Mouse (Mus musculus) CD4-positive, CD25-positive, alpha-beta regulatory T cell, adult 4 months (primary cell): Measurements from ENCODE around the gene Maml3. TPM values are rescaled to one million over a fixed set of nuclear protein-coding genes. Genes with fewer than 3 reads are reported as not detected.
A peak's percentile ranks its signal among the peaks of the same experiment; 100 is the strongest.

Source experiments
- ATAC-seq: one replicate; pipeline ENCODE4 v1.8.0; 2017
- polyA plus RNA-seq, 2 experiments: library from polyadenylated mRNA; unstranded; fragments of 100-300 nt; shearing (Covaris generic); gene quantifications; one replicate each; pipeline ENCODE4 v1.2.1; 2017

Maml3 gene
- polyA plus RNA-seq, 2 experiments from 2014 or later = 0.56 to 0.62 TPM

- no peak for ATAC-seq
Observed at GRCm38 (mm10) chr3:52045221-52045641, 59.6 kb downstream of the Maml3 start.

GRCm38 (mm10) chr3:52044651-52045050 lies 60.2 kb downstream of the Maml3 start:
- no peak for ATAC-seq

GRCm38 (mm10) chr3:52043847-52044246 lies 61.0 kb downstream of the Maml3 start:
- no peak for ATAC-seq

GRCm38 (mm10) chr3:52042680-52043079 lies 62.2 kb downstream of the Maml3 start:
- no peak for ATAC-seq

GRCm38 (mm10) chr3:52039958-52040357 lies 64.9 kb downstream of the Maml3 start:
- ATAC-seq = no peak

GRCm38 (mm10) chr3:52037260-52037659 lies 67.6 kb downstream of the Maml3 start:
- no peak for ATAC-seq

GRCm38 (mm10) chr3:52035404-52035803 lies 69.5 kb downstream of the Maml3 start:
- ATAC-seq = no peak

- ATAC-seq = no peak
Observed at GRCm38 (mm10) chr3:52033857-52034588, 70.9 kb downstream of the Maml3 start.

GRCm38 (mm10) chr3:52031327-52031726 lies 73.5 kb downstream of the Maml3 start:
- no peak for ATAC-seq

- ATAC-seq = peak; percentile 74
Observed at GRCm38 (mm10) chr3:52030114-52030513, 74.8 kb downstream of the Maml3 start.

- peak; percentile 85 for ATAC-seq
Observed at GRCm38 (mm10) chr3:52029661-52030081, 75.2 kb downstream of the Maml3 start.

- no peak for ATAC-seq
Observed at GRCm38 (mm10) chr3:52027972-52028371, 76.9 kb downstream of the Maml3 start.

- no peak for ATAC-seq
Observed at GRCm38 (mm10) chr3:52022486-52022885, 82.4 kb downstream of the Maml3 start.

GRCm38 (mm10) chr3:52018103-52018439 lies 86.8 kb downstream of the Maml3 start:
- peak; percentile 34 for ATAC-seq

GRCm38 (mm10) chr3:52017439-52018102 lies 87.3 kb downstream of the Maml3 start:
- ATAC-seq = peak; percentile 61

- no peak for ATAC-seq
Observed at GRCm38 (mm10) chr3:52016178-52016577, 88.7 kb downstream of the Maml3 start.

- no peak for ATAC-seq
Observed at GRCm38 (mm10) chr3:52015556-52015955, 89.3 kb downstream of the Maml3 start.

GRCm38 (mm10) chr3:52011032-52011710 lies 93.7 kb downstream of the Maml3 start:
- ATAC-seq = no peak

GRCm38 (mm10) chr3:52009321-52009720 lies 95.6 kb downstream of the Maml3 start:
- no peak for ATAC-seq

GRCm38 (mm10) chr3:52007602-52008252 lies 97.1 kb downstream of the Maml3 start:
- ATAC-seq = peak; percentile 97

GRCm38 (mm10) chr3:52006721-52007330 lies 98.0 kb downstream of the Maml3 start:
- peak; percentile 21 for ATAC-seq

- no peak for ATAC-seq
Observed at GRCm38 (mm10) chr3:52003663-52004062, 101.2 kb downstream of the Maml3 start.

- ATAC-seq = no peak
Observed at GRCm38 (mm10) chr3:52001518-52001895, 103.4 kb downstream of the Maml3 start.
